8 mouse cellular contexts compared by ENCODE assay signal in the genomic region with DNA sequence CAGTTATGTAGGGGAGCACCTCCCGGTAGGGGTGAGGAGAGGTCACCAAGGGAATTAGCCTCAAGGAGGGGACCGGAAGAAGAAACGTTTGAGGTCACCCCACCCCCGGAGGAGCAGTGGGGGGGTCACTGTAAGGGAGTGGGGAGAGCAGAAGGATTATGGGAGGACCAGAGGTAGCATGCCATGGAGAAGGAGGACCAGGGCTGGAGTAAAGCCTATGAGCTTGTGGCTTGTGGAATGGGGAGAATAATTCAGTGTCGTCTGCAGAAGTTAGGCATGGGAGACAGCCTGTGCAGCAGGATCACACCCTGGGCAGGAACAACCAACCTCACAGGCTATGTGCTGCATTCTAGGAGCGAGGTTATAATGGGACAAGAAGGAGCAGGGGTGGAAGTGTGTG. TPM values are rescaled to one million over a fixed set of nuclear protein-coding genes. Genes with fewer than 3 reads are reported as not detected.
DNase-seq lines count a peak whose midpoint lies in the region; ATAC-seq and TF ChIP-seq lines count a peak whose summit lies in the region.

No protein-coding gene starts in this region.

- peaks cover 54% of the 10 kb centered on the region for H3K4me1 ChIP-seq in heart, embryonic 10.5 days
- H3K4me1 ChIP-seq in ES-Bruce4 (ENCODE audit: control insufficient read depth, insufficient read depth, low read length) = peaks cover 3% of the 10 kb centered on the region
- H3K4me1 ChIP-seq in forebrain, embryonic 16.5 days (replicated peaks; ENCODE audit: control insufficient read depth, insufficient read depth, low read length) = peaks cover 12% of the 10 kb centered on the region

- H3K4me2 ChIP-seq in forebrain, embryonic 16.5 days (ENCODE audit: low read length) = peak overlapping the region; percentile 66

- no peaks in the 10 kb centered on the region for H3K9me3 ChIP-seq in heart, embryonic 10.5 days
- no peaks in the 10 kb centered on the region for H3K9me3 ChIP-seq in ES-Bruce4 (replicated peaks; ENCODE audit: control insufficient read depth, insufficient read depth, low read length, poor library complexity, severe bottlenecking)
- no peaks in the 10 kb centered on the region for H3K9me3 ChIP-seq in forebrain, embryonic 16.5 days (ENCODE audit: control insufficient read depth, low read length)

- TF ChIP-seq CTCF in ES-Bruce4 (IDR thresholded peaks at IDR 0.05; ENCODE audit: low read depth, low read length) = no peak

- H3K4me3 ChIP-seq in heart, embryonic 10.5 days = peak overlapping the region; percentile 81
- H3K4me3 ChIP-seq in ES-Bruce4 (ENCODE audit: low read depth, low read length) (peak overlapping the region; percentile 27; the same call in 1 of the 2 replicates), macrophage (ENCODE audit: inconsistent target) (peak overlapping the region; percentile 51)
- peak overlapping the region; percentile 52 for H3K4me3 ChIP-seq in forebrain, embryonic 16.5 days (replicated peaks; ENCODE audit: low read length)

- H3K27ac ChIP-seq in heart, embryonic 10.5 days = peak overlapping the region; percentile 94
- H3K27ac ChIP-seq in ES-Bruce4 (ENCODE audit: insufficient read depth, low read length) (no peak overlapping the region), macrophage (peak overlapping the region; percentile 91)
- no peak overlapping the region for H3K27ac ChIP-seq in forebrain, embryonic 16.5 days (ENCODE audit: low read length)

- H3K79me2 ChIP-seq in macrophage (ENCODE audit: inconsistent target) = peaks cover 54% of the 10 kb centered on the region

- 0 out of 2 replicates have a peak, but pooled peaks cover 5% of the 10 kb centered on the region for H3K27me3 ChIP-seq in heart, embryonic 10.5 days (ENCODE audit: insufficient read depth, poor library complexity, severe bottlenecking)
- H3K27me3 ChIP-seq in ES-Bruce4 (ENCODE audit: control insufficient read depth, insufficient read depth, low read length, poor library complexity, severe bottlenecking) = no peaks in the 10 kb centered on the region
- H3K27me3 ChIP-seq in forebrain, embryonic 16.5 days (replicated peaks; ENCODE audit: control insufficient read depth, insufficient read depth, low read length) = no peaks in the 10 kb centered on the region

- ATAC-seq in forebrain, embryonic 16.5 days = peak; percentile 51

- TF ChIP-seq POLR2A in ES-Bruce4 (IDR thresholded peaks at IDR 0.05; ENCODE audit: insufficient read depth, low read length) = no peak

- DNase-seq in heart, embryonic 10.5 days (ENCODE audit: low spot score) = no peak
- DNase-seq in heart, adult 11 months = no peak
- no peak for DNase-seq in cerebellum, adult 9-10 months
- DNase-seq in layer of hippocampus, postnatal 36 days = no peak
- no peak for DNase-seq in ovary, postnatal 14 days (ENCODE audit: low spot score)

- WGBS in heart, embryonic 10.5 days = 10% methylated on average over 6 of the region's 6 CpGs
- WGBS in forebrain, embryonic 16.5 days = 4% methylated on average over 6 of the region's 6 CpGs
- WGBS in macrophage (ENCODE audit: missing documents) = 0% methylated on average over 5 of the region's 6 CpGs

- TF ChIP-seq EP300 in ES-Bruce4 (IDR thresholded peaks at IDR 0.05; ENCODE audit: insufficient read depth, low read depth, low read length) = no peak

- H3K9ac ChIP-seq in ES-Bruce4 (ENCODE audit: low read depth, poor library complexity, severe bottlenecking) = 0 out of 2 replicates have a peak overlapping the region, but pooled peaks have one; percentile 12
- H3K9ac ChIP-seq in forebrain, embryonic 16.5 days (replicated peaks; ENCODE audit: low read depth, low read length) = peak overlapping the region; percentile 70

- no peaks in the 10 kb centered on the region for H3K36me3 ChIP-seq in heart, embryonic 10.5 days
- no peaks in the 10 kb centered on the region for H3K36me3 ChIP-seq in ES-Bruce4 (ENCODE audit: control insufficient read depth, insufficient read depth, low read length, poor library complexity, severe bottlenecking)
- no peaks in the 10 kb centered on the region for H3K36me3 ChIP-seq in forebrain, embryonic 16.5 days (ENCODE audit: control insufficient read depth, insufficient read depth)
- H3K36me3 ChIP-seq in macrophage (ENCODE audit: inconsistent target) = peaks cover 13% of the 10 kb centered on the region; the same call in 1 of the 2 replicates

RNA-seq across cellular contexts. Expression of a gene that starts 0.7 kb away (rescaled TPM):
- polyA plus RNA-seq in heart, embryonic 10.5 days (2016; fragmentation: Nextera tagmentation; extraction: Ambion mirVana) = 7.8 and 14.5 TPM in 2 replicates
- 1.5 and 3.4 TPM in 2 replicates for polyA plus RNA-seq in ES-Bruce4 (2011; ENCODE audit: insufficient read depth, insufficient read length, low read depth, missing spikeins)
- 14.4 and 14.7 TPM in 2 replicates for polyA plus RNA-seq in forebrain, embryonic 16.5 days (2015; fragmentation: Nextera tagmentation; extraction: Ambion mirVana)
- 10 to 100 TPM in 6 of 26 experiments, 1 to 10 TPM in 17, under 1 TPM in 3; 0.66 to 22.0 (median 3.5) TPM for total RNA-seq in macrophage (2018; cell fraction: chromatin; rRNA removed)
- total RNA-seq in macrophage (2018; cell fraction: cytosol; rRNA removed) = 10 to 100 TPM; 11.1 to 34.5 (median 22.6) TPM
- 10 to 100 TPM in 22 of 26 experiments, 1 to 10 TPM in 4; 1.7 to 31.3 (median 13.6) TPM for total RNA-seq in macrophage (2018; cell fraction: nucleus; rRNA removed)
- 19.1 to 34.9 TPM (median 31.0 TPM) in 3 replicates for polyA plus RNA-seq in macrophage (2018)
- total RNA-seq in layer of hippocampus, postnatal 36 days (2021) = 10 to 100 TPM; 63.6 to 69.1 TPM

RNA-seq across cellular contexts. Expression of a gene that starts 13.6 kb away (rescaled TPM):
- 16.1 and 17.2 TPM in 2 replicates for polyA plus RNA-seq in heart, embryonic 10.5 days (2016; fragmentation: Nextera tagmentation; extraction: Ambion mirVana)
- polyA plus RNA-seq in ES-Bruce4 (2011; ENCODE audit: insufficient read depth, insufficient read length, low read depth, missing spikeins) (32.4 and 38.3 TPM in 2 replicates), macrophage (2018) (0.18 to 6.2 TPM (median 1.8 TPM) in 3 replicates)
- polyA plus RNA-seq in forebrain, embryonic 16.5 days (2015; fragmentation: Nextera tagmentation; extraction: Ambion mirVana) = 4.2 and 4.4 TPM in 2 replicates
- total RNA-seq in macrophage (2018; cell fraction: chromatin; rRNA removed) = 1 to 10 TPM in 4 of 26 experiments, under 1 TPM in 8, not detected in 14; 0.58 to 2.0 (median 0.75) TPM
- 1 to 10 TPM in 3 of 26 experiments, under 1 TPM in 23; 0.09 to 1.3 (median 0.68) TPM for total RNA-seq in macrophage (2018; cell fraction: cytosol; rRNA removed)
- total RNA-seq in macrophage (2018; cell fraction: nucleus; rRNA removed) = 1 to 10 TPM in 5 of 26 experiments, under 1 TPM in 11, not detected in 10; 0.39 to 7.2 (median 0.76) TPM
- total RNA-seq in layer of hippocampus, postnatal 36 days (2021) = 1 to 10 TPM in 1 of 2 experiments, not detected in 1; 1.3 TPM

RNA-seq across cellular contexts. Expression of a gene that starts 29.1 kb away (rescaled TPM):
- polyA plus RNA-seq in heart, embryonic 10.5 days (2016; fragmentation: Nextera tagmentation; extraction: Ambion mirVana) = 838 and 1,170 TPM in 2 replicates
- polyA plus RNA-seq in ES-Bruce4 (2011; ENCODE audit: insufficient read depth, insufficient read length, low read depth, missing spikeins) = 266 and 270 TPM in 2 replicates
- polyA plus RNA-seq in forebrain, embryonic 16.5 days (2015; fragmentation: Nextera tagmentation; extraction: Ambion mirVana) = 7,901 and 8,250 TPM in 2 replicates
- 10 to 100 TPM in 3 of 26 experiments, 1 to 10 TPM in 20, under 1 TPM in 1, not detected in 2; 0.77 to 22.3 (median 3.2) TPM for total RNA-seq in macrophage (2018; cell fraction: chromatin; rRNA removed)
- 10 to 100 TPM; 12.5 to 95.0 (median 40.8) TPM for total RNA-seq in macrophage (2018; cell fraction: cytosol; rRNA removed)
- 10 to 100 TPM in 11 of 26 experiments, 1 to 10 TPM in 15; 3.1 to 57.6 (median 8.7) TPM for total RNA-seq in macrophage (2018; cell fraction: nucleus; rRNA removed)
- 41.9 to 100 TPM (median 93.4 TPM) in 3 replicates for polyA plus RNA-seq in macrophage (2018)
- 100 to 1,000 TPM; 338 to 365 TPM for total RNA-seq in layer of hippocampus, postnatal 36 days (2021)

RNA-seq across cellular contexts. Expression of a gene that starts 38.0 kb away (rescaled TPM):
- polyA plus RNA-seq in heart, embryonic 10.5 days (2016; fragmentation: Nextera tagmentation; extraction: Ambion mirVana) = 155 and 166 TPM in 2 replicates
- polyA plus RNA-seq in ES-Bruce4 (2011; ENCODE audit: insufficient read depth, insufficient read length, low read depth, missing spikeins) = 50.5 and 51.9 TPM in 2 replicates
- polyA plus RNA-seq in forebrain, embryonic 16.5 days (2015; fragmentation: Nextera tagmentation; extraction: Ambion mirVana) = 166 and 180 TPM in 2 replicates
- 10 to 100 TPM; 27.3 to 92.7 (median 58.7) TPM for total RNA-seq in macrophage (2018; cell fraction: chromatin; rRNA removed)
- total RNA-seq in macrophage (2018; cell fraction: cytosol; rRNA removed) = 10 to 100 TPM; 46.0 to 72.3 (median 63.0) TPM
- 10 to 100 TPM; 29.6 to 94.1 (median 58.5) TPM for total RNA-seq in macrophage (2018; cell fraction: nucleus; rRNA removed)
- polyA plus RNA-seq in macrophage (2018) = 45.6 to 78.8 TPM (median 65.1 TPM) in 3 replicates
- 10 to 100 TPM; 63.2 to 64.7 TPM for total RNA-seq in layer of hippocampus, postnatal 36 days (2021)

RNA-seq across cellular contexts. Expression of a gene that starts 54.7 kb away (rescaled TPM):
- 8.0 and 9.0 TPM in 2 replicates for polyA plus RNA-seq in heart, embryonic 10.5 days (2016; fragmentation: Nextera tagmentation; extraction: Ambion mirVana)
- polyA plus RNA-seq in ES-Bruce4 (2011; ENCODE audit: insufficient read depth, insufficient read length, low read depth, missing spikeins) (21.6 and 23.0 TPM in 2 replicates), macrophage (2018) (33.9 to 45.7 TPM (median 42.5 TPM) in 3 replicates)
- 7.9 and 8.1 TPM in 2 replicates for polyA plus RNA-seq in forebrain, embryonic 16.5 days (2015; fragmentation: Nextera tagmentation; extraction: Ambion mirVana)
- 10 to 100 TPM in 20 of 26 experiments, 1 to 10 TPM in 6; 5.2 to 46.0 (median 17.1) TPM for total RNA-seq in macrophage (2018; cell fraction: chromatin; rRNA removed)
- 10 to 100 TPM; 20.5 to 62.6 (median 35.0) TPM for total RNA-seq in macrophage (2018; cell fraction: cytosol; rRNA removed)
- 10 to 100 TPM; 11.3 to 73.6 (median 34.3) TPM for total RNA-seq in macrophage (2018; cell fraction: nucleus; rRNA removed)
- 10 to 100 TPM; 16.0 to 18.0 TPM for total RNA-seq in layer of hippocampus, postnatal 36 days (2021)

Comparison
In these comparisons a context has a peak if more than half of its experiments do, and no peak if none do; other contexts are left out.
1. H3K27ac ChIP-seq: peak in heart, embryonic 10.5 days (single experiment) and macrophage (single experiment); none in ES-Bruce4 (single experiment) and forebrain, embryonic 16.5 days (single experiment).
2. H3K4me3 ChIP-seq: peak in every context shown above with its lines; median percentile 81 in heart, embryonic 10.5 days; 52 in forebrain, embryonic 16.5 days; 51 in macrophage; 27 in ES-Bruce4.